Mouse (Mus musculus): ENCODE data around the gene Lyst. TPM values are rescaled to one million over a fixed set of nuclear protein-coding genes. Genes with fewer than 3 reads are reported as not detected.
"Not testable (repeated sequence)": the region's sequence is repeated elsewhere in the genome, so short reads cannot be mapped to it uniquely, and the experiment has no call there.

The Lyst gene
- polyA plus RNA-seq, 2 experiments = 4.1 to 4.7 TPM

GRCm38 (mm10) chr13:13786971-13787370 lies 196.8 kb downstream of the Lyst start:
- ATAC-seq (ENCODE audit: low FRiP score, low read depth) (no peak), DNase-seq (ENCODE audit: low spot score) (no peak)
- Histone ChIP-seq H3K4me3 (replicated peaks; ENCODE audit: low read length) (no peak overlapping the region), H3K27ac (replicated peaks; ENCODE audit: low read depth, low read length) (no peak overlapping the region), H3K36me3 (ENCODE audit: control insufficient read depth, insufficient read depth, low read length) (no peaks in the 10 kb centered on the region), H3K4me1 (ENCODE audit: control insufficient read depth, insufficient read depth, low read length) (0 out of 2 replicates have a peak, but pooled peaks cover 12% of the 10 kb centered on the region), H3K9me3 (ENCODE audit: control insufficient read depth, low read length) (no peaks in the 10 kb centered on the region), H3K4me2 (replicated peaks; ENCODE audit: low read depth, low read length, severe bottlenecking) (no peak overlapping the region), H3K9ac (ENCODE audit: low read depth, low read length, severe bottlenecking) (no peak overlapping the region), H3K27me3 (ENCODE audit: control insufficient read depth, insufficient read depth, low read length) (peaks cover 31% of the 10 kb centered on the region)
- WGBS = 85% methylated on average over 6 of the region's 6 CpGs
- no peak for TF ChIP-seq POLR2A (IDR thresholded peaks at IDR 0.05; ENCODE audit: borderline replicate concordance, extremely low read depth, insufficient read depth, insufficient read length)

DNA sequence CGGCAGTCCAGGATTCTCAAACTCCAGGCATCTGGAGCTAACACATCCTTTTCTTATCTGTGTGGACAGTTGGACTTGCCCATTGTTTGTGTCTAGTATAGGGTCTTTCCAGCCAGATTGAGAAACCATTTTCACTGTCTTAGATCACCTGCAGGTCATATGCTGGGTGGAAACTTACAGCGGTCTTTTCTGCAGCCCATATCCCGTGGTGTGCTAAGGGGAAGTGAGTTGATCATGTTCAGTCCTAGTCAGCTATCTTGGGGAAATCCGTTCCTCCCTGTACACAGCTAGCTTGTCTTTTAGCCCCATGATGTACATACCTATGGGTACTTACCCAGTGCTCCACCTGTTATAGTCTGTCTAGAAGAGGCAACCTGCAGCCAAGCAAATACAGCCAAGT lies 197.9 kb downstream of the Lyst start:
- H3K4me1 ChIP-seq (ENCODE audit: control insufficient read depth, insufficient read depth, low read length) = 0 out of 2 replicates have a peak, but pooled peaks cover 12% of the 10 kb centered on the region
- no peak for DNase-seq (ENCODE audit: low spot score)
- ATAC-seq (ENCODE audit: low FRiP score, low read depth) = no peak
- 90% methylated on average over 4 of the region's 4 CpGs for WGBS
- H3K9me3 ChIP-seq (ENCODE audit: control insufficient read depth, low read length) = no peaks in the 10 kb centered on the region
- H3K27ac ChIP-seq (replicated peaks; ENCODE audit: low read depth, low read length) = no peak overlapping the region
- no peak overlapping the region for H3K4me3 ChIP-seq (replicated peaks; ENCODE audit: low read length)
- no peak overlapping the region for H3K4me2 ChIP-seq (replicated peaks; ENCODE audit: low read depth, low read length, severe bottlenecking)
- TF ChIP-seq POLR2A (IDR thresholded peaks at IDR 0.05; ENCODE audit: borderline replicate concordance, extremely low read depth, insufficient read depth, insufficient read length) = no peak
- H3K36me3 ChIP-seq (ENCODE audit: control insufficient read depth, insufficient read depth, low read length) = no peaks in the 10 kb centered on the region
- H3K9ac ChIP-seq (ENCODE audit: low read depth, low read length, severe bottlenecking) = no peak overlapping the region
- peaks cover 29% of the 10 kb centered on the region for H3K27me3 ChIP-seq (ENCODE audit: control insufficient read depth, insufficient read depth, low read length)

- 91% methylated on average over 3 of the region's 3 CpGs for WGBS
- ATAC-seq (ENCODE audit: low FRiP score, low read depth) (no peak), DNase-seq (ENCODE audit: low spot score) (no peak)
- H3K9ac ChIP-seq (ENCODE audit: low read depth, low read length, severe bottlenecking) = no peak overlapping the region
- H3K4me1 ChIP-seq (ENCODE audit: control insufficient read depth, insufficient read depth, low read length) = no peaks in the 10 kb centered on the region
- TF ChIP-seq POLR2A (IDR thresholded peaks at IDR 0.05; ENCODE audit: borderline replicate concordance, extremely low read depth, insufficient read depth, insufficient read length) = no peak
- H3K36me3 ChIP-seq (ENCODE audit: control insufficient read depth, insufficient read depth, low read length) = no peaks in the 10 kb centered on the region
- H3K27me3 ChIP-seq (ENCODE audit: control insufficient read depth, insufficient read depth, low read length) = no peaks in the 10 kb centered on the region
- H3K9me3 ChIP-seq (ENCODE audit: control insufficient read depth, low read length) = no peaks in the 10 kb centered on the region
- H3K27ac ChIP-seq (replicated peaks; ENCODE audit: low read depth, low read length) = no peak overlapping the region
- H3K4me2 ChIP-seq (replicated peaks; ENCODE audit: low read depth, low read length, severe bottlenecking) = no peak overlapping the region
- no peak overlapping the region for H3K4me3 ChIP-seq (replicated peaks; ENCODE audit: low read length)
These were observed 201.8 kb downstream of the Lyst start for GRCm38 (mm10) chr13:13791981-13792380.

GRCm38 (mm10) chr13:13795166-13795832 lies 205.1 kb downstream of the Lyst start:
- Histone ChIP-seq H3K4me1 (ENCODE audit: control insufficient read depth, insufficient read depth, low read length) (no peaks in the 10 kb centered on the region), H3K4me3 (replicated peaks; ENCODE audit: low read length) (no peak overlapping the region), H3K27me3 (ENCODE audit: control insufficient read depth, insufficient read depth, low read length) (no peaks in the 10 kb centered on the region), H3K9ac (ENCODE audit: low read depth, low read length, severe bottlenecking) (no peak overlapping the region), H3K4me2 (replicated peaks; ENCODE audit: low read depth, low read length, severe bottlenecking) (no peak overlapping the region), H3K27ac (replicated peaks; ENCODE audit: low read depth, low read length) (no peak overlapping the region), H3K9me3 (ENCODE audit: control insufficient read depth, low read length) (no peaks in the 10 kb centered on the region), H3K36me3 (ENCODE audit: control insufficient read depth, insufficient read depth, low read length) (no peaks in the 10 kb centered on the region)
- DNase-seq (ENCODE audit: low spot score) (no peak), ATAC-seq (ENCODE audit: low FRiP score, low read depth) (no peak)
- no peak for TF ChIP-seq POLR2A (IDR thresholded peaks at IDR 0.05; ENCODE audit: borderline replicate concordance, extremely low read depth, insufficient read depth, insufficient read length)
- 35% methylated on average over 5 of the region's 5 CpGs for WGBS

DNA sequence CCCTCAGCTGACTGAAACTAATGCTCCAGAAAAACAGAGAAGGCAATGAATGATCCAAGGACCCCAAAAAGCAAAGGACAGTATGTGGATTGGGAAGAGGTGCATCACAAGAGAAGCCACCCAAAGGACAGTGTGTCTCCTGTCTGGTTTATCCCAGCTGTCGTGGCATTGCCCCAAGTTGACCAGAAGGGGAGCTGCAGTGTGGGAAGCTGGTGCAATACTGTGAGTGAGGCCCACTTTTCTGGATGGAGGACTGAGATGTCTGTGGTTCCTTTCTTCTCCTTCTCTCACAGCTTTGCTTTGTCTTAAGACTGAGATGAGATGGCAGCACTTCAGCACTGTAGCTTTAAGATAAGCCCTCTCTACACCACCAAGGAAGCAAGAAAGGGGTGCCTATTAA lies 205.9 kb downstream of the Lyst start:
- no peak for ATAC-seq (ENCODE audit: low FRiP score, low read depth)
- Histone ChIP-seq H3K9me3 (ENCODE audit: control insufficient read depth, low read length) (no peaks in the 10 kb centered on the region), H3K4me1 (ENCODE audit: control insufficient read depth, insufficient read depth, low read length) (no peaks in the 10 kb centered on the region), H3K36me3 (ENCODE audit: control insufficient read depth, insufficient read depth, low read length) (no peaks in the 10 kb centered on the region), H3K9ac (ENCODE audit: low read depth, low read length, severe bottlenecking) (no peak overlapping the region), H3K4me3 (replicated peaks; ENCODE audit: low read length) (no peak overlapping the region), H3K4me2 (replicated peaks; ENCODE audit: low read depth, low read length, severe bottlenecking) (no peak overlapping the region), H3K27ac (replicated peaks; ENCODE audit: low read depth, low read length) (no peak overlapping the region), H3K27me3 (ENCODE audit: control insufficient read depth, insufficient read depth, low read length) (no peaks in the 10 kb centered on the region)
- no peak for TF ChIP-seq POLR2A (IDR thresholded peaks at IDR 0.05; ENCODE audit: borderline replicate concordance, extremely low read depth, insufficient read depth, insufficient read length)
- 94% methylated on average over 1 of the region's 1 CpGs for WGBS
- DNase-seq (ENCODE audit: low spot score) = no peak

DNA sequence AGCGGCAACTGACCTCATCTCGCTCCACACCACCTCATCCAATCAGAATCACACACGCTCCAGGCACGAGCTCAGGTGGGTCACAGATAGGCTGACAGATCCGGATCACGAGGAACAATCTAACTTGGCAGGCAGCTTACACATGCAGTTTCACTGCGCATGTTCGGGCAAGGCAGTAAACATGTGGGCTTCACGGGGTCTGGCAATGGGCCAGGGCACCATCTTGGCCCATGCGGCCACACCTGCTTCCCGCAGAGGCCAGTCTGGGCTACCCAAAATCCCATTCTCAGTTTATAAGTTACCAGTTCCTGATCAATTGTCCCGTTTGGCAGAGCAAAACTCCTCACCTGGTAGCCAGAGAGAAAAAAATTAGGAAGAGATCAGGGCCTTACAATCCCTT lies 207.6 kb downstream of the Lyst start:
- not testable (repeated sequence) for H3K4me3 ChIP-seq (replicated peaks; ENCODE audit: low read length); H3K4me1 ChIP-seq (ENCODE audit: control insufficient read depth, insufficient read depth, low read length); H3K27ac ChIP-seq (replicated peaks; ENCODE audit: low read depth, low read length); H3K27me3 ChIP-seq (ENCODE audit: control insufficient read depth, insufficient read depth, low read length); H3K36me3 ChIP-seq (ENCODE audit: control insufficient read depth, insufficient read depth, low read length); H3K4me2 ChIP-seq (replicated peaks; ENCODE audit: low read depth, low read length, severe bottlenecking); H3K9ac ChIP-seq (ENCODE audit: low read depth, low read length, severe bottlenecking); ATAC-seq (ENCODE audit: low FRiP score, low read depth); DNase-seq (ENCODE audit: low spot score); H3K9me3 ChIP-seq (ENCODE audit: control insufficient read depth, low read length)
- WGBS = 82% methylated on average over 12 of the region's 12 CpGs

Measured in limb, embryonic 14.5 days (tissue).